Comparison of ENCODE assay signal across 23 mouse cellular contexts in genomic region chr17:87760315-87760714, GRCm38 (mm10). TPM values are rescaled to one million over a fixed set of nuclear protein-coding genes. Genes with fewer than 3 reads are reported as not detected.
DNase-seq lines count a peak whose midpoint lies in the region; ATAC-seq and TF ChIP-seq lines count a peak whose summit lies in the region.
"Had no signal": no experiment of that assay in that cellular context is flagged by ENCODE, and none has a peak within 500 bp of the region (broad histone marks: within the 10 kb centered on the region; RNA-seq: fewer than 3 reads in every experiment).

No protein-coding gene starts in this region.

- H3K27me3 ChIP-seq in cerebellum, adult 2 months (ENCODE audit: control insufficient read depth, insufficient read depth, low read length) = no peaks in the 10 kb centered on the region
- H3K27me3 ChIP-seq: embryonic facial prominence, embryonic 12.5 days; hindbrain, embryonic 13.5 days had no signal

- no peak for TF ChIP-seq POLR2A in cerebellum, adult 2 months (IDR thresholded peaks at IDR 0.05; ENCODE audit: borderline replicate concordance, insufficient read depth, low read length)

- TF ChIP-seq CTCF in cerebellum, adult 2 months (IDR thresholded peaks at IDR 0.05; ENCODE audit: borderline replicate concordance, insufficient read depth, low read depth, low read length) = no peak

- no peak for DNase-seq in cerebellum, postnatal 4 days (ENCODE audit: low spot score in 2 of 2)
- DNase-seq in cerebellum, adult 2 months = peak; percentile 64 to 67
- peak; percentile 55 to 58 for DNase-seq in cerebellum, postnatal 14 days
- DNase-seq in testis, postnatal 14 days (ENCODE audit: low spot score) = peak; percentile 46
- DNase-seq in heart, postnatal 10 days = no peak
- DNase-seq in adrenal gland, postnatal 10 days = no peak
- no peak for DNase-seq in left cerebral cortex, adult 9 months (ENCODE audit: low spot score in 2 of 2)
- DNase-seq: adrenal gland, postnatal 25 days; gastrocnemius, postnatal 10 days; heart, adult 18-20 months; heart, postnatal 14 days; kidney, adult 11 months had no signal

- H3K4me1 ChIP-seq in cerebellum, adult 2 months (ENCODE audit: control insufficient read depth, insufficient read depth, low read length) = peaks cover 63% of the 10 kb centered on the region
- H3K4me1 ChIP-seq: embryonic facial prominence, embryonic 12.5 days; heart, embryonic 10.5 days had no signal

- intact Hi-C loops in heart, postnatal 10 days (cut with DNase I) = no loop called here

- 0 out of 2 replicates have a peak, but pooled peaks have one; percentile 43 for ATAC-seq in cerebellum, adult (ENCODE audit: insufficient number of reproducible peaks, low FRiP score, low TSS enrichment)
- ATAC-seq: forebrain, embryonic 16.5 days; hindbrain, postnatal 0 days had no signal

- 15% methylated on average over 4 of the region's 4 CpGs for WGBS in cerebellum, adult 2 months

- H3K4me3 ChIP-seq in cerebellum, adult 2 months (replicated peaks; ENCODE audit: insufficient read depth, low read depth, low read length) = no peak overlapping the region
- H3K4me3 ChIP-seq: embryonic facial prominence, embryonic 12.5 days; heart, embryonic 10.5 days; hindbrain, embryonic 13.5 days had no signal

- H3K27ac ChIP-seq in cerebellum, adult 2 months (ENCODE audit: insufficient read depth, low read length) = peak overlapping the region; percentile 29
- H3K27ac ChIP-seq: embryonic facial prominence, embryonic 12.5 days; heart, embryonic 10.5 days; hindbrain, embryonic 13.5 days; hindbrain, postnatal 0 days had no signal

RNA-seq across cellular contexts. Expression of gene Kcnk12, which starts 37.5 kb away (rescaled TPM):
- polyA plus RNA-seq in cerebellum, adult 2 months (2012; rRNA removed) = 43.2 and 50.4 TPM in 2 replicates
- total RNA-seq in heart, postnatal 10 days (2021) = under 1 TPM in 1 of 2 experiments, not detected in 1; 0.12 TPM
- under 1 TPM; 0.18 to 0.27 TPM for total RNA-seq in adrenal gland, postnatal 10 days (2021)
- total RNA-seq: gastrocnemius, postnatal 10 days; gastrocnemius, postnatal 4 days; heart, adult 18-20 months; heart, postnatal 14 days; MEL had no signal
- polyA plus RNA-seq: forebrain, embryonic 11.5 days; heart, embryonic 14.5 days; intestine, embryonic 14.5 days had no signal

Comparison
In these comparisons a context has a peak if more than half of its experiments do, and no peak if none do; other contexts are left out.
1. DNase-seq: peak in cerebellum, adult 2 months (2 of 2), cerebellum, postnatal 14 days (2 of 2) and testis, postnatal 14 days (single experiment); none in cerebellum, postnatal 4 days (0 of 2), heart, postnatal 10 days (0 of 2), adrenal gland, postnatal 10 days (single experiment) and left cerebral cortex, adult 9 months (0 of 2).